Mouse (Mus musculus) heart, postnatal 0 days (tissue): Measurements from ENCODE around the gene Trip6. TPM values are rescaled to one million over a fixed set of nuclear protein-coding genes. Genes with fewer than 3 reads are reported as not detected.

Experiments used
- ATAC-seq: fragments of 200-750 bp; cut with Nextera tagmentation; 2 replicates; pipeline ENCODE4 v1.8.0; 2017; ENCODE audit warnings: low read depth, moderate number of reproducible peaks, moderate library complexity; ENCODE audit not compliant: insufficient read depth
- DNase-seq: peaks from one replicate; pipeline ENCODE4 v3.0.0-alpha.2; 2016; ENCODE audit warnings: low spot score
- H3K27ac ChIP-seq: fragments of 300-500 bp; sonication (generic); 2 replicates; pipeline ENCODE4 v1.5.1; 2014; ENCODE audit warnings: low read depth, mild to moderate bottlenecking
- H3K27me3 ChIP-seq: fragments of 300-500 bp; sonication (generic); 2 replicates; pipeline ENCODE4 v1.6.1; 2014; ENCODE audit warnings: low read length, mixed read lengths; ENCODE audit not compliant: control insufficient read depth, insufficient read depth
- H3K36me3 ChIP-seq: fragments of 300-500 bp; sonication (generic); replicated peaks from 2 replicates; pipeline ENCODE4 v1.6.1; 2014; ENCODE audit warnings: low read length, mixed read lengths; ENCODE audit not compliant: control insufficient read depth, insufficient read depth
- H3K4me1 ChIP-seq: fragments of 300-500 bp; sonication (generic); 2 replicates; pipeline ENCODE4 v1.6.1; 2014; ENCODE audit warnings: antibody characterized with exemption; ENCODE audit not compliant: control insufficient read depth, insufficient read depth
- H3K4me2 ChIP-seq: fragments of 300-500 bp; sonication (generic); 2 replicates; pipeline ENCODE4 v1.6.1; 2014; ENCODE audit warnings: low read depth, mild to moderate bottlenecking, low read length, moderate library complexity
- H3K4me3 ChIP-seq: fragments of 300-500 bp; sonication (generic); 2 replicates; pipeline ENCODE4 v1.5.1; 2014; ENCODE audit warnings: low read depth, low read length
- H3K9ac ChIP-seq: fragments of 300-500 bp; sonication (generic); replicated peaks from 2 replicates; pipeline ENCODE4 v1.6.1; 2014; ENCODE audit warnings: low read depth, low read length, mixed read lengths
- H3K9me3 ChIP-seq: fragments of 300-500 bp; sonication (generic); replicated peaks from 2 replicates; pipeline ENCODE4 v1.6.1; 2016; ENCODE audit warnings: low read length; ENCODE audit not compliant: control insufficient read depth
- CTCF ChIP-seq: IDR thresholded peaks from 2 replicates; pipeline ENCODE4 v1.5.1; 2016; ENCODE audit warnings: antibody characterized with exemption, control low read depth, low read depth
- EP300 ChIP-seq: IDR thresholded peaks from 2 replicates; pipeline ENCODE4 v1.6.1; 2016; ENCODE audit warnings: antibody characterized with exemption, low read depth
- WGBS: fragments of 180-500 bp; shearing (Covaris S2); extraction: QIAGEN DNeasy Blood & Tissue Kit; methylation state at CpG from one replicate; pipeline ENCODE4 v1.1.7; 2014; 5-methylcytosine and 5-hydroxymethylcytosine counted together
- polyA plus RNA-seq: library from polyadenylated mRNA; unstranded; fragments of >200 nt; fragmentation: Nextera tagmentation; extraction: Ambion mirVana; gene quantifications from 2 replicates; pipeline ENCODE4 v1.2.1, GENCODE M21; 2015
- total RNA-seq: library from RNA; depleted of rRNA; stranded (reverse); fragments of >200 nt; gene quantifications from 2 replicates; pipeline ENCODE4 v1.2.3, GENCODE M21; 2014; ENCODE audit warnings: low replicate concordance

The Trip6 gene
- total and polyA plus RNA-seq, 2 experiments from 2014 or later: 28.6 to 44.8 TPM

GRCm38 (mm10) chr5:137340222-137340621 is 26.0 kb upstream of the Trip6 start:
- Histone ChIP-seq H3K27ac (peak overlapping the region; percentile 91), H3K9ac (no peak overlapping the region), H3K4me2 (no peak overlapping the region), H3K27me3 (no peaks in the 10 kb centered on the region), H3K4me3 (no peak overlapping the region), H3K4me1 (no peaks in the 10 kb centered on the region; the same call in 1 of the 2 replicates), H3K9me3 (no peaks in the 10 kb centered on the region), H3K36me3 (no peaks in the 10 kb centered on the region)
- TF ChIP-seq CTCF: no peak
- no peak for TF ChIP-seq EP300
- WGBS: 70% methylated on average over 6 of the region's 6 CpGs
- ATAC-seq (no peak), DNase-seq (no peak)

GRCm38 (mm10) chr5:137339290-137339979 is 25.2 kb upstream of the Trip6 start:
- Histone ChIP-seq H3K4me3 (peak overlapping the region; percentile 49), H3K4me2 (peak overlapping the region; percentile 77), H3K27ac (peak overlapping the region; percentile 91), H3K4me1 (no peaks in the 10 kb centered on the region; the same call in 1 of the 2 replicates), H3K9me3 (no peaks in the 10 kb centered on the region), H3K9ac (peak overlapping the region; percentile 64; the same call in 1 of the 2 replicates), H3K36me3 (no peaks in the 10 kb centered on the region), H3K27me3 (no peaks in the 10 kb centered on the region)
- TF ChIP-seq EP300 (peak; percentile 30; the same call in 1 of the 2 replicates), CTCF (no peak)
- 16% methylated on average over 22 of the region's 22 CpGs for WGBS
- peak; percentile 61 for ATAC-seq
- peak; percentile 57 for DNase-seq

DNA sequence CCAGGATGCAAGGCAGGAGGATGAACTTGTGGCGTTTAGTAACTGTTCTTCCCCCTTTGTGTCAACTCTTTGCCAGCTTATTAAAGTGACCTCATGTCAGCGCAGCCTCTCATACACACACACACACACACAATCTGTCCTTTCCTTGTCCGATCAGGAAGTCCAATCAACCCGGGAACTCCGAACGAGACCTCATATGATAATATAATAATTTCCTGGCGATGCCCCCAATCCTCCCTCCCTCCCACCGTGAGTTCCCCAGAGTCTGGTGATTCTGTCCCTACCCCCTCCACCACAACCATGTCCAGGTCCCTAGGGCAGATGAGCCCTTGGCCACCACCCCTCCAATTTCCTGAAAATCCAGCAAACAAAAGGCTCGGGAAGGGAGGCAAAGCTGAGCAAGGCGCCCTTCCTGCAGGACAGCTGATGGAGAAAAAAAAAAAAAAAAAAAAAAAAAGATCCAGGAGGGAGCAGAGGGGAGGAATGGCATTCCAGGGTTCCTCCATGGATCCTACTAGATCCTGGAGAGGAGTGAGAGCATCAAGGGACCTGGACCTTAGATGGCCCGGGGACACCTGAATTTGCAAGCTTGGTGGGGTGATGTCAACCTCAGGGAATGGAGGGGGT is 24.6 kb upstream of the Trip6 start:
- Histone ChIP-seq H3K4me2 (peak overlapping the region; percentile 77), H3K4me3 (peak overlapping the region; percentile 49), H3K27ac (peak overlapping the region; percentile 91), H3K9ac (peak overlapping the region; percentile 64), H3K27me3 (no peaks in the 10 kb centered on the region), H3K4me1 (no peaks in the 10 kb centered on the region; the same call in 1 of the 2 replicates), H3K36me3 (no peaks in the 10 kb centered on the region), H3K9me3 (no peaks in the 10 kb centered on the region)
- no peak for TF ChIP-seq CTCF
- TF ChIP-seq EP300: peak; percentile 84; the same call in 1 of the 2 replicates
- DNase-seq (peak; percentile 75), ATAC-seq (peak; percentile 62)
- 5% methylated on average over 11 of the region's 11 CpGs for WGBS

DNA sequence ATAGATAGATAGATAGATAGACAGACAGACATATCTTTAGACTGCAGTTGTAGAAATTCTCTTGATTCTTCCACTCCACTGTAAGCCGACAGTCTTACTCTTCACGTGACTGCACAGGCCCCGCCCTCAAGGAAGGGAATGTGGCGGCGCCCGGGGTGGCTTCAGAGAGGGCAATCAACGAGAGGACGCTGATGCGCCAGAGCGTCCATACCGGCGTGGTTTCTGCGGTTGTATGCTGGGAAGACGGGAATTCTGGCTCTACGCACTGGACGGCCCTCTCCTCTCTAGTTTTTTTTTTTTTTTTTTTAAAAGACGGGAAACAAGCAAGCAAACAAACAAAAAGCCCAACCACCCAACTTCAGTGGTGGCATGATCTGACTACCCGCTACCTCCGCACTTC is 24.1 kb upstream of the Trip6 start:
- Histone ChIP-seq H3K36me3 (no peaks in the 10 kb centered on the region), H3K4me1 (no peaks in the 10 kb centered on the region; the same call in 1 of the 2 replicates), H3K4me3 (peak overlapping the region; percentile 49), H3K27ac (peak overlapping the region; percentile 91), H3K4me2 (peak overlapping the region; percentile 77), H3K9me3 (no peaks in the 10 kb centered on the region), H3K27me3 (no peaks in the 10 kb centered on the region), H3K9ac (peak overlapping the region; percentile 64)
- WGBS: 1% methylated on average over 19 of the region's 19 CpGs
- ATAC-seq (peak; percentile 86), DNase-seq (peak; percentile 90)
- TF ChIP-seq CTCF (no peak), EP300 (no peak)

DNA sequence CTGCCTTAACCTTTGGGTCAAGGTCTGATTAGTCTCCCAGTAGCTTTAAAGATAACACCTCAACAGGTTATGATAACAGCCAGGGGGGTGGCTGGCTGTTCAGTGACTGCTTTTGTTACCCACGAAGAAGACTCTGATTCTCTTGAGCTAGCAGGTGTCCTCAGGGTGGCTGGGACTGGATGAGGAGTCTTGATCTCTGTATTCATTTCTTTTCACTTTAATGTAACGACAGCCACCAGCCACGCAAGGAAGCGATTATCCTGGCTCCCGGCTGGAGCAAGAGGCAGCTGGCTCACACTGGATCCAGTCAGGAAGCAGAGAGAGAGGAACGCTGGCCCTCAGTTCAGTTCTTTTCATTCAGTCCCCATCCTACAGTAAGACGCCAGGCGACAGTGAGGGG is 23.0 kb upstream of the Trip6 start:
- DNase-seq (no peak), ATAC-seq (no peak)
- 34% methylated on average over 8 of the region's 8 CpGs for WGBS
- Histone ChIP-seq H3K4me1 (no peaks in the 10 kb centered on the region; the same call in 1 of the 2 replicates), H3K4me2 (no peak overlapping the region), H3K9ac (no peak overlapping the region), H3K27ac (peak overlapping the region; percentile 91; the same call in 1 of the 2 replicates), H3K36me3 (no peaks in the 10 kb centered on the region), H3K27me3 (no peaks in the 10 kb centered on the region), H3K9me3 (no peaks in the 10 kb centered on the region), H3K4me3 (no peak overlapping the region)
- no peak for TF ChIP-seq EP300
- no peak for TF ChIP-seq CTCF
